Mouse (Mus musculus) inflammation-experienced regulatory T-cells (primary cell): ENCODE results near the gene Myog. TPM values are rescaled to one million over a fixed set of nuclear protein-coding genes. Genes with fewer than 3 reads are reported as not detected.

ENCODE experiments used
- polyA plus RNA-seq, 2 experiments: library from polyadenylated mRNA; unstranded; fragments of 100-300 nt; shearing (Covaris generic); gene quantifications; one replicate each; pipeline ENCODE4 v1.2.1; 2017

The Myog gene
- not detected for polyA plus RNA-seq

DNA sequence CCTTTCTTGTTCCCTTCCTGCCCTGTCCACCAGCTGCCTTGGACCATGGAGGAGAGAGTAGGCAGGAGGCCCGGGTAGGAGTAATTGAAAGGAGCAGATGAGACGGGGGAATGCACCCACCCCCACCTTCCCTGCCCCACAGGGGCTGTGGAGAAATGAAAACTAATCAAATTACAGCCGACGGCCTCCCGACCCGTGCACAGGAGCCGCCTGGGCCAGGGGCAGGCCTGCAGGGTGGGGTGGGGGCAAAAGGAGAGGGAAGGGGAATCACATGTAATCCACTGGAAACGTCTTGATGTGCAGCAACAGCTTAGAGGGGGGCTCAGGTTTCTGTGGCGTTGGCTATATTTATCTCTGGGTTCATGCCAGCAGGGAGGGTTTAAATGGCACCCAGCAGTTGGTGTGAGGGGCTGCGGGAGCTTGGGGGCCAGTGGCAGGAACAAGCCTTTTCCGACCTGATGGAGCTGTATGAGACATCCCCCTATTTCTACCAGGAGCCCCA lies at the start of gene Myog:
TSS of gene Myog (plus strand) at position 392 of the 502 bp plus-strand sequence.

GRCm38 (mm10) chr1:134332770-134333271 lies 43.0 kb downstream of the Myog start, which contains the start of gene Ppfia4:
TSS of gene Ppfia4 (minus strand) at chr1:134332928.

Other genes with a start within 250 kb of the Myog start
- 10 to 100 TPM; 63.6 to 92.7 TPM for gene Btg2, start 210.9 kb upstream of the Myog start, polyA plus RNA-seq
- under 1 TPM in 1 of 2 experiments, not detected in 1; 0.10 TPM for gene Chit1, start 178.7 kb upstream of the Myog start, polyA plus RNA-seq
- 1 to 10 TPM in 1 of 2 experiments, under 1 TPM in 1; 0.60 to 2.5 TPM for gene Chil1, start 107.8 kb upstream of the Myog start, polyA plus RNA-seq
- gene Mybph, start 96.5 kb upstream of the Myog start, polyA plus RNA-seq = not detected
- gene Adora1, start 54.6 kb upstream of the Myog start, polyA plus RNA-seq = 1 to 10 TPM in 1 of 2 experiments, under 1 TPM in 1; 0.37 to 1.0 TPM
- gene Ppfia4, start 42.9 kb downstream of the Myog start, polyA plus RNA-seq = under 1 TPM in 1 of 2 experiments, not detected in 1; 0.41 TPM
- 10 to 100 TPM; 58.7 to 61.3 TPM for gene Tmem183a, start 72.0 kb downstream of the Myog start, polyA plus RNA-seq
- gene 4933406M09Rik, start 96.0 kb downstream of the Myog start, polyA plus RNA-seq = not detected
- gene Cyb5r1, start 115.6 kb downstream of the Myog start, polyA plus RNA-seq = 10 to 100 TPM; 19.6 to 26.1 TPM
- gene Adipor1, start 125.4 kb downstream of the Myog start, polyA plus RNA-seq = 100 to 1,000 TPM in 1 of 2 experiments, 10 to 100 TPM in 1; 87.0 to 103 TPM
- gene Klhl12, start 165.5 kb downstream of the Myog start, polyA plus RNA-seq = 10 to 100 TPM; 13.3 to 16.9 TPM
- 10 to 100 TPM; 38.6 to 57.3 TPM for gene Rabif, start 204.7 kb downstream of the Myog start, polyA plus RNA-seq